Mouse (Mus musculus) lung, embryonic 15.5 days (tissue): Measurements from ENCODE around the gene Lcn8. TPM values are rescaled to one million over a fixed set of nuclear protein-coding genes. Genes with fewer than 3 reads are reported as not detected.

ENCODE experiments used
- ATAC-seq: fragments of 200-750 bp; cut with Nextera tagmentation; 2 replicates; pipeline ENCODE4 v1.8.0; 2017; ENCODE audit warnings: moderate number of reproducible peaks, borderline replicate concordance; ENCODE audit not compliant: low FRiP score, low TSS enrichment; ENCODE audit errors: extremely low read depth
- H3K27ac ChIP-seq: fragments of 300-500 bp; sonication (generic); 2 replicates; pipeline ENCODE4 v1.5.1; 2015; ENCODE audit warnings: moderate library complexity, mild to moderate bottlenecking, inconsistent platforms
- H3K27me3 ChIP-seq: fragments of 300-500 bp; sonication (generic); 2 replicates; pipeline ENCODE4 v1.6.1; 2015; ENCODE audit warnings: inconsistent platforms
- H3K36me3 ChIP-seq: fragments of 300-500 bp; sonication (generic); 2 replicates; pipeline ENCODE4 v1.6.1; 2015; ENCODE audit warnings: inconsistent platforms
- H3K4me1 ChIP-seq: fragments of 300-500 bp; sonication (generic); 2 replicates; pipeline ENCODE4 v1.6.1; 2015; ENCODE audit warnings: inconsistent platforms
- H3K4me2 ChIP-seq: fragments of 300-500 bp; sonication (generic); 2 replicates; pipeline ENCODE4 v1.6.1; 2015; ENCODE audit warnings: inconsistent platforms, mild to moderate bottlenecking, moderate library complexity
- H3K4me3 ChIP-seq: fragments of 300-500 bp; sonication (generic); 2 replicates; pipeline ENCODE4 v1.5.1; 2015; ENCODE audit warnings: mild to moderate bottlenecking, inconsistent platforms
- H3K9ac ChIP-seq: fragments of 300-500 bp; sonication (generic); 2 replicates; pipeline ENCODE4 v1.6.1; 2015; ENCODE audit warnings: inconsistent platforms
- H3K9me3 ChIP-seq: fragments of 300-500 bp; sonication (generic); 2 replicates; pipeline ENCODE4 v1.6.1; 2016; ENCODE audit warnings: inconsistent platforms
- WGBS: fragments of 180-500 bp; shearing (Covaris S2); methylation state at CpG from one replicate; pipeline ENCODE4 v1.1.7; 2015; 5-methylcytosine and 5-hydroxymethylcytosine counted together
- polyA plus RNA-seq: library from polyadenylated mRNA; unstranded; fragments of >200 nt; fragmentation: Nextera tagmentation; extraction: Ambion mirVana; gene quantifications from 2 replicates; pipeline ENCODE4 v1.2.1, GENCODE M21; 2015

Lcn8 gene
- polyA plus RNA-seq, 1 experiment from 2014 or later, result 0.40 TPM

DNA sequence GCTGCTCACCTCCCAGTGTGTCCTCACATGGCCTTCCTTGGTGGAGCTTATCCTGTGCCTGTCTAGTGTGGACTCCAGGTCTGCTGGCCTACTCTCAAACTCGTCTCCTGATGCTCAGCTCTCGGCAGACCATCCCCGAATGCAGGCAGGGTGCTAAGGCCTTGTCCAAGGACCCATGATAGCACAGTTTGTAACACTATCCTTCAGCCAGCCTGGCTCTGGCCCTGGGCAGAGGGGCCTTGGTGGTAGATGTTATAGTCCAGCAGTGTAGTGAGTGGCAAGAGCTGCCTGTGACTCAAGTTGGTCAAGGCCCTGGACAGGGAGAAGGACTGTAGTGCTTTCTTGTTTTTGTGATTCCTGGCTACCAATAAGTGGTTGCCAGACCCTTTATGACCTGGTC is 19.3 kb upstream of the Lcn8 start:
- Histone ChIP-seq H3K4me1 (no peaks in the 10 kb centered on the region), H3K36me3 (no peaks in the 10 kb centered on the region), H3K27me3 (no peaks in the 10 kb centered on the region), H3K4me3 (no peak overlapping the region), H3K27ac (no peak overlapping the region), H3K9ac (no peak overlapping the region), H3K4me2 (no peak overlapping the region), H3K9me3 (no peaks in the 10 kb centered on the region)
- no peak for ATAC-seq
- WGBS, result 78% methylated on average over 3 of the region's 3 CpGs

DNA sequence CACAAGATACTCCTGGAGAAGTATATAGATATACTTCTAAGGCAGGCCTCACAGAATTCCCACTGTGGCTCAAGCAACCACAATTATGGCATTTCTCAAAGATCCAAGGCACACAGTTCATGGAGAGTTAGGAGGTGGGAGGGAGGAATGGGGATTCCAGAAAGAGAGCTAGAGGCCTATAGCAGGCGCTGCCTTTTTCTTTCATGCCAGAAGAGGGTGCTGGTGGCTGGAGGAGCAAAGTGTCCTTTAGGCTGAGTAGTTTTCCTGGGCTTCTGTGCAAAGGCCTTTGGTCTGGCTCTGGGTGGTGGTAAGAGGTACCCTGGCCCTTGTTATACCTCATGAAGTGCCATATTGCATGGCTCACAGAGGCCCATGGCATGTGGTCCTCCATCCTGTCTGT is 18.9 kb upstream of the Lcn8 start:
- H3K4me2 ChIP-seq, result no peak overlapping the region
- H3K27me3 ChIP-seq, result no peaks in the 10 kb centered on the region
- H3K27ac ChIP-seq, result no peak overlapping the region
- H3K9ac ChIP-seq, result no peak overlapping the region
- H3K9me3 ChIP-seq, result no peaks in the 10 kb centered on the region
- H3K4me1 ChIP-seq, result no peaks in the 10 kb centered on the region
- H3K36me3 ChIP-seq, result no peaks in the 10 kb centered on the region
- ATAC-seq, result no peak
- WGBS, result 42% methylated on average over 1 of the region's 1 CpGs
- H3K4me3 ChIP-seq, result no peak overlapping the region

DNA sequence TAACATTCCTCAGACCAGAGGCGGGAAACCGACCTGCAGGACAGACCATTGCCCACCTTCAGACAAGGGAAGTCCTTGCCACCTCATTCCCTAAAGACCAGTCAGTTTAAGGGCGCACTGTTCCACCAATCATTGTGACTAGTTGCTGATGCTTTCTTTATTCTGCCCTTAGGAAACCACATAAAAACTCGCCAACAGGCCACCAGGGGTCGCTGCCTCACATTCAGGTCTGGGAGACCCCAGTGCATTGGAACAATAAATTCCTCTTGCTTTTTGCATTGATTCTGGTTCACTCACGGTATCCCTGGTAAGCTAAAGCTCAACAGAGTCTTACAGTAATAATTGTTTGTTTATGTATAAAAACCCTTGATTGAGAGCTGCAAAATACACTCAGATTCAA is 13.0 kb upstream of the Lcn8 start:
- H3K27me3 ChIP-seq, result no peaks in the 10 kb centered on the region
- WGBS, result 18% methylated on average over 6 of the region's 6 CpGs
- no peak overlapping the region for H3K27ac ChIP-seq
- H3K36me3 ChIP-seq, result no peaks in the 10 kb centered on the region
- no peaks in the 10 kb centered on the region for H3K4me1 ChIP-seq
- no peaks in the 10 kb centered on the region for H3K9me3 ChIP-seq
- no peak overlapping the region for H3K4me3 ChIP-seq
- H3K4me2 ChIP-seq, result no peak overlapping the region
- H3K9ac ChIP-seq, result no peak overlapping the region
- no peak for ATAC-seq

DNA sequence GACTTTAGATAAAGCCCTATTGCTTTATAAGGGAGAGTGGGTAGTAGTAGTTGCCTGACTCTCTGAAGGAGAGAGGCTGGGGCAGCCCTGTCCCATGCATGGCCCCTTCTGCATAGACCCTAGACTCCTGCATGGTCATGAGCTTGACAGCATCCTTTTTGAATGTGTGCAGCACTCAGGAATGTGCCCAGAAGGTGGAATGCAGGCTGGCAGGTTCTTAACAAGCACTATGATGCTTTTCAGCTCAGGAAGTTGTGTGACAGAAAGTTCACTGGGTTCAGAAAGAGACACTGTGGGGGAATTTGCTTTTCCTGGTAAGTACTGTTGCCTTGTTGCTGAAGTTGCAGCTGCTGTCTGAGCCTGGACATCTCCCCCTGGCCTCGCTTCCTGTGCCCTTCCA is 1.6 kb downstream of the Lcn8 start:
- no peak overlapping the region for H3K4me3 ChIP-seq
- 23% methylated on average over 1 of the region's 1 CpGs for WGBS
- peaks cover 8% of the 10 kb centered on the region for H3K4me1 ChIP-seq
- H3K9me3 ChIP-seq, result no peaks in the 10 kb centered on the region
- 0 out of 2 replicates have a peak overlapping the region, but pooled peaks have one; percentile 8 for H3K4me2 ChIP-seq
- H3K9ac ChIP-seq, result no peak overlapping the region
- no peak for ATAC-seq
- peak overlapping the region; percentile 67 for H3K27ac ChIP-seq
- no peaks in the 10 kb centered on the region for H3K27me3 ChIP-seq
- H3K36me3 ChIP-seq, result no peaks in the 10 kb centered on the region

DNA sequence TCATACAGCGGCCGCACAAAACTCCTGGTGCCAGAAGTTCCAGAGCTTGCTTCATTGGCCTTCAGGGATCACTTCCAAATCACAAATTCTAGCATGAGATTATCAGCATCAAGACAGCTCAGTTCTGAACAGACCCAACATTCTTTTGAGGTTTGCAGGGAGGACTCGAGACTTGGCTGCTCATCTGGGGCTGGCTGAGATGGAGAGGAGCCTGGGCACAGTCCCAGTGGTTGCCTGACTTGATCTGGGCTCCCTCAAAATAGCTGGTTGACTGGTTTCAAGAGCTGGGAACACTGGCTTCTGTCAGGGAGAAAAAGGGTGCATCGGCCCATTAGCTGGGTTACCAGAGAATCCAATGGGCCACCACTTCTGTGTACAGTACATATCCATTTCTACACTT is 3.8 kb downstream of the Lcn8 start:
- peaks cover 8% of the 10 kb centered on the region for H3K4me1 ChIP-seq
- no peak overlapping the region for H3K4me3 ChIP-seq
- H3K36me3 ChIP-seq, result no peaks in the 10 kb centered on the region
- H3K9ac ChIP-seq, result no peak overlapping the region
- WGBS, result 76% methylated on average over 4 of the region's 4 CpGs
- H3K9me3 ChIP-seq, result no peaks in the 10 kb centered on the region
- ATAC-seq, result no peak
- no peaks in the 10 kb centered on the region for H3K27me3 ChIP-seq
- H3K4me2 ChIP-seq, result no peak overlapping the region
- H3K27ac ChIP-seq, result no peak overlapping the region

DNA sequence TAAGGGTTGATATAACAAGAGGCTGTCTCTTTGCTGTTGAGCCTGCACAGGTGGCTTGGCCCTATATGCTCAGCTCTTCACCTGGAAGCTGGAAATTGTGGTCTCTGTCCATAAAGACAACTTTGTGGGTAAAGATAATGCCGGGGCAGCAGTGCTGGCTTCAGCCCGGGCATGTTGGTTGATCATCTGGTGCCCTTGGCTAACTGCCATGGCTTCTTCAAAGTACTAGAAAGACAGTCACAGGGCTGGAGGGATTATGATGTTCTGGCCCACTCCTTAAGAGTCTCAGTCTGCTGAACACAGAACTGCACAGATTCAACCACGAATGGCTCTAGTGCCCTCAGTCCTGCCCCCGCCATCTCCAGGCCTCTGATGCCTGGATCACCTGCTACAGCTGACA is 4.3 kb downstream of the Lcn8 start:
- H3K4me2 ChIP-seq, result no peak overlapping the region
- H3K27me3 ChIP-seq, result no peaks in the 10 kb centered on the region
- no peak overlapping the region for H3K4me3 ChIP-seq
- 74% methylated on average over 4 of the region's 4 CpGs for WGBS
- H3K9ac ChIP-seq, result no peak overlapping the region
- no peak overlapping the region for H3K27ac ChIP-seq
- no peaks in the 10 kb centered on the region for H3K36me3 ChIP-seq
- no peak for ATAC-seq
- peaks cover 8% of the 10 kb centered on the region for H3K4me1 ChIP-seq
- H3K9me3 ChIP-seq, result no peaks in the 10 kb centered on the region

DNA sequence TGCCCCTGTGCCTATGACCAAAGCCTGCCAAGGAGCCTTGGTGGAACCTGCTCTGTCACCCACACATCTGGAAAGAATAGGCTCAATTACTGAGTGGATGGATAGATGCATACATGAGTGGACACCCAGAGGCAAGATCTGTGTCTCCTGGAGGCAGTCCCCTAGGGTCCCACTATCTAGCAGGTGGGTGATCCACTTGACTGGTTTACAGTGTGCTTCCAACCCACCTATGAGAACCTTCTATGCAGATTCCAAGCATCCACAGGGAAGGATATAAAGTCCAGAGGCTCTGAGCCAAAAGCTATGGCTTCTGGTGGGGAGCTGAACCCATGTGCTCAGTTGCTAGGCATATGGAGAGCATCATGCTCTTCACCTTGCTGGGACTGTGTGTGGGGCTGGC is 4.7 kb downstream of the Lcn8 start, which contains the start of gene Lcn5:
TSS of gene Lcn5 (plus strand) at position 301 of the 400 bp plus-strand sequence.
- H3K4me1 ChIP-seq, result peaks cover 8% of the 10 kb centered on the region
- no peaks in the 10 kb centered on the region for H3K9me3 ChIP-seq
- no peaks in the 10 kb centered on the region for H3K27me3 ChIP-seq
- H3K36me3 ChIP-seq, result no peaks in the 10 kb centered on the region
- no peak within 1 kb of the TSS for H3K4me2 ChIP-seq
- ATAC-seq, result no peak
- no peak within 1 kb of the TSS for H3K9ac ChIP-seq
- H3K27ac ChIP-seq, result no peak within 1 kb of the TSS
- H3K4me3 ChIP-seq, result no peak within 1 kb of the TSS

DNA sequence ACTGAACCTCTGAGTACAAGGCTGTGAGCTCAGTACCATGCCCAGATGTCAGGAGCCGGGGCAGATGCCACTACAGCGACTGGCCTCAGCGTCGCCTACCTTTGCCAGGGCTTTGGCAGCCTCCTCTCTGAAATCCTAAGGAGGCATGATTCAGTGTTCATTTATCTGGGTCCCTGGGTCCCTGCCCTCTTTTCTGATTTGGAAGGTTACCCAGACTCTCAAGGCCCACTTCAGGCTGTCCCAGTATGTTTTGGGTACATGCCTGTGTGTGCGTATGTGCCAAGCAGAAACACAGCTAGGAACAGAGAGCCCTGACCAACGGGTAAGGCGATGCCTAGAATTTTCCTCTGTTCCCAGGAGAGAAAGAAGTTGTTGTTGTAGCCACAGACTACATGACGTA is 7.4 kb downstream of the Lcn8 start:
- Histone ChIP-seq H3K4me1 (no peaks in the 10 kb centered on the region), H3K4me2 (no peak overlapping the region), H3K9ac (no peak overlapping the region), H3K27ac (no peak overlapping the region), H3K27me3 (no peaks in the 10 kb centered on the region), H3K4me3 (no peak overlapping the region), H3K36me3 (no peaks in the 10 kb centered on the region), H3K9me3 (no peaks in the 10 kb centered on the region)
- 79% methylated on average over 8 of the region's 8 CpGs for WGBS
- ATAC-seq, result no peak

DNA sequence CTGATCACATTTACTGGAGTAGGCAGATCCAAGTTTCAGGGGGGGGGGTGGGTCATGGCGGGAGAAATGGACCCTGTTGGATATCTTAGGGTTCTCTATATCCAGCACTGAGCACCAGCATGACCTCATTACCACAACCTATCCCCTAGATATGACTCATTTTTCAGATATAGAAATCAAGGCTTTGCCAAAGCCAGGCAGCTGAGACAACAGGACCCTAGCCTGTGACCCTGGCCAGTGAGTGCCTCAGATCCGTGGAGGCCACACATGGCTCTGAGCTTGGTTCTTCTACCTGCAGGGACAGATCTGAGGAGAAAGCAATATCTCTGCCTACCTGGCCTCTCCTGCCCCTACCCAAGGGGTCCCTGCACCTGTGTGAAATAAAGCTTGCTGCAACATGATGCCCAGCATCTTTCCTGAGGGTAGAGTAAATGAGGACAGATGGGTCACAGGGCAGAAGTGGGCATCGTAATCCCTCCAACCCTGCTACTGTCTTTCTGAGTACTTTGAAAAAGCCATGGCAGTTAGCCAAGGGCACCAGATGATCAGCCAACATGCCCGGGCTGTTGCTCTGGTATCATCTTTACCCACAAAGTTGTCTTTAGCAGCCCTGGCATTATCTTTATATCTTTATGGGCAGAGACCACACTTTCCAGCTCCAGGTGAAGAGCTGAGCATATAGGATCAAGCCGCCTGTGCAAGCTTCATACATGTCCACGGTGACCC is 8.5 kb downstream of the Lcn8 start:
- Histone ChIP-seq H3K4me3 (no peak overlapping the region), H3K27me3 (no peaks in the 10 kb centered on the region), H3K9ac (no peak overlapping the region), H3K27ac (no peak overlapping the region), H3K36me3 (no peaks in the 10 kb centered on the region), H3K4me1 (no peaks in the 10 kb centered on the region), H3K4me2 (no peak overlapping the region), H3K9me3 (no peaks in the 10 kb centered on the region)
- WGBS, result 77% methylated on average over 6 of the region's 6 CpGs
- no peak for ATAC-seq

DNA sequence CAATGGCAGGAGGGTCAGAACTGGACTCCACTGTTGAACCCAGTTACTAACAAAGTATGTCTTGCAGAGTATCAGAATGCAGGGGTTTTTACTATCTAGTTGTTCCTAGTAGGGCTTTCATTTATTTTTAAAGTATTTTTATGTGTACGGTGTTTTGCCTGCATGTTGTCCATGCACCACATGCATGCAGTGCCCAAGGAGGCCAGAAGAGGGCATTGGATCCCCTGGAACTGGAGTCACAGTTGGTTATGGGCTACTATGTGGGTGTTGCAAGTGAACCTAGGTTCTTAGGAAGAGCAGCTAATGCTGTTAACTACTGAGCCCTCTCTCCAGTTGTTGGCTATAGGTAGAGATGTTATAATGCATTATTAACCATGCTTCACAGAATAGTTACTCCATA is 10.6 kb downstream of the Lcn8 start:
- no peak overlapping the region for H3K27ac ChIP-seq
- H3K9ac ChIP-seq, result no peak overlapping the region
- no peaks in the 10 kb centered on the region for H3K36me3 ChIP-seq
- no peaks in the 10 kb centered on the region for H3K4me1 ChIP-seq
- H3K4me3 ChIP-seq, result no peak overlapping the region
- 58% methylated on average over 1 of the region's 1 CpGs for WGBS
- H3K4me2 ChIP-seq, result no peak overlapping the region
- no peaks in the 10 kb centered on the region for H3K9me3 ChIP-seq
- no peaks in the 10 kb centered on the region for H3K27me3 ChIP-seq
- ATAC-seq, result no peak

DNA sequence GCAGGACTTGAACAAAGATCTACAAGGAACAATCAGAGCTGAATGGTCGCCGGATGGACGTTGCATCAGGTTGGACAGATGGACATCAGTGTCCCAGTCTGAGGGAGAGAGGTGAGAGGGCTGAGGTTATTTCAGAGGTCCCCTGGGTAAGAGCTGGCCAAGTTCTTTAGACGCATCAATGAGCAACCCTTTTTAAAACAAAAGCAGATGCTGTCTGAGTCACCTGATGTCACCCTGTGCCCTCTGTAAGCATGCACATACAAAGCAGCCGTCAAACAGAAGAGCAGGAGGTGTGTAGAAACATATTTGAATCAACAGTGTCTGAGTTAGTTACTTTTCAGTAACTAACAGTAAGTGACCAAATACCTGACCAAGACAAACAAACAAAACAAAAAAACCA is 11.2 kb downstream of the Lcn8 start:
- Histone ChIP-seq H3K27ac (no peak overlapping the region), H3K4me1 (no peaks in the 10 kb centered on the region), H3K9ac (no peak overlapping the region), H3K9me3 (no peaks in the 10 kb centered on the region), H3K4me2 (no peak overlapping the region), H3K27me3 (no peaks in the 10 kb centered on the region), H3K4me3 (no peak overlapping the region), H3K36me3 (no peaks in the 10 kb centered on the region)
- ATAC-seq, result no peak
- WGBS, result 68% methylated on average over 5 of the region's 5 CpGs

DNA sequence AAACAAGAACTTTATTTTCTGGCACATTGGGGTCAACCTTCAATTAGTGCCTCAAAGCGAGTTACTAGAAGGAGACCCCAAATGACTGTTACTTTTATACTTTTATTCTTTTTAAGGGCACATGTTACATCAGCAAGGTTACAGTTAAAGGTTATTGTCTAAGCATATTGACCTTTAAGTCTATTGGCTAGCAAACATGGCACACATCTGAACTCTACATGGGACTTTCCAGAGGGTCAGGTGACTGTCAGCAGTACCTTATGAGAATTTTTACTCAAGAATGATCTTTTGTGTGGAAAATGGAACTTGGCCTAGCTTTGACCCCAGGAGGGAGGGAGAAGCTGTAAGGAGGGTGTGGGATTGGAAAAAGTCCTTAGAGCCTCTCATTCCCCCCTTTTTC is 13.6 kb downstream of the Lcn8 start:
- Histone ChIP-seq H3K4me2 (no peak overlapping the region), H3K9ac (no peak overlapping the region), H3K36me3 (no peaks in the 10 kb centered on the region), H3K4me3 (no peak overlapping the region), H3K9me3 (no peaks in the 10 kb centered on the region), H3K4me1 (no peaks in the 10 kb centered on the region), H3K27me3 (no peaks in the 10 kb centered on the region), H3K27ac (no peak overlapping the region)
- no peak for ATAC-seq
- WGBS, result 54% methylated on average over 1 of the region's 1 CpGs

DNA sequence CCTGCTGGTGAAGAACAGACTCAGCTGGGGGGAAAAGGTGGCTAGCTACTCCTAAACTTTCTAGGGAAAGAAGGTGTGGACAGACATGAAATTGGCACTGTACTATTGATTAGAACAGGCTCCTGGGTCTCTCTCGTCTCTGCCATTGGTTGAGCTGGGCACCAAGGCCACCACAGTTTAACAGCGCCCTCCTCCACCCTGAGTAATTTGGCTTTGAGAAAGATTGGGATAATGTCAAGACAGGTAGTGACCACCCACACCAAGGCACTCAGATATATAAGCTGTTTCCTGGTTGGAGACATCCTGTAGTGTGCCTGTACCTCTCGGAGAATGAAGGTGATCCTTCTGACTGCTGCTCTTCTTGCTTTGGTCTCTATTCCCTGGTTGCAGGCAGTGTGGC is 23.6 kb downstream of the Lcn8 start, which contains the start of gene Lcn6:
TSS of gene Lcn6 (plus strand) at position 301 of the 400 bp plus-strand sequence.
- 89% methylated on average over 3 of the region's 3 CpGs for WGBS
- H3K27me3 ChIP-seq, result no peaks in the 10 kb centered on the region
- no peak within 1 kb of the TSS for H3K27ac ChIP-seq
- no peak within 1 kb of the TSS for H3K4me3 ChIP-seq
- no peak for ATAC-seq
- no peak within 1 kb of the TSS for H3K4me2 ChIP-seq
- no peaks in the 10 kb centered on the region for H3K4me1 ChIP-seq
- no peak within 1 kb of the TSS for H3K9ac ChIP-seq
- H3K9me3 ChIP-seq, result no peaks in the 10 kb centered on the region
- no peaks in the 10 kb centered on the region for H3K36me3 ChIP-seq
